Mouse (Mus musculus): ENCODE data around the gene Rpa1. TPM values are rescaled to one million over a fixed set of nuclear protein-coding genes. Genes with fewer than 3 reads are reported as not detected.

The Rpa1 gene
- polyA plus RNA-seq, 1 experiment from 2014 or later = 123 TPM

- Histone ChIP-seq H3K4me3 (ENCODE audit: low read depth, low read length) (peak overlapping the region; percentile 23), H3K9ac (ENCODE audit: low read length) (peak overlapping the region; percentile 33; the same call in 1 of the 2 replicates), H3K4me2 (ENCODE audit: low read depth) (peak overlapping the region; percentile 41), H3K36me3 (ENCODE audit: control insufficient read depth, insufficient read depth, low read length) (no peaks in the 10 kb centered on the region), H3K27me3 (ENCODE audit: control insufficient read depth, insufficient read depth, low read length) (peaks cover 23% of the 10 kb centered on the region), H3K27ac (ENCODE audit: low read depth, low read length) (no peak overlapping the region), H3K9me3 (ENCODE audit: control insufficient read depth, low read length) (no peaks in the 10 kb centered on the region), H3K4me1 (ENCODE audit: control insufficient read depth, insufficient read depth, low read length) (peaks cover 21% of the 10 kb centered on the region)
- ATAC-seq (ENCODE audit: insufficient read depth, low FRiP score, low TSS enrichment) = no peak
- DNase-seq (ENCODE audit: low spot score) = peak; percentile 33
- WGBS = 12% methylated on average over 16 of the region's 16 CpGs
These were observed 68.6 kb downstream of the Rpa1 start for GRCm38 (mm10) chr11:75279342-75280065.

GRCm38 (mm10) chr11:75279013-75279341 is 69.1 kb downstream of the Rpa1 start:
- H3K27me3 ChIP-seq (ENCODE audit: control insufficient read depth, insufficient read depth, low read length) = peaks cover 23% of the 10 kb centered on the region
- DNase-seq (ENCODE audit: low spot score) (no peak), ATAC-seq (ENCODE audit: insufficient read depth, low FRiP score, low TSS enrichment) (no peak)
- peaks cover 21% of the 10 kb centered on the region for H3K4me1 ChIP-seq (ENCODE audit: control insufficient read depth, insufficient read depth, low read length)
- peak overlapping the region; percentile 33; the same call in 1 of the 2 replicates for H3K9ac ChIP-seq (ENCODE audit: low read length)
- peak overlapping the region; percentile 41 for H3K4me2 ChIP-seq (ENCODE audit: low read depth)
- no peak overlapping the region for H3K27ac ChIP-seq (ENCODE audit: low read depth, low read length)
- WGBS = 14% methylated on average over 4 of the region's 4 CpGs
- peak overlapping the region; percentile 23; the same call in 1 of the 2 replicates for H3K4me3 ChIP-seq (ENCODE audit: low read depth, low read length)
- no peaks in the 10 kb centered on the region for H3K36me3 ChIP-seq (ENCODE audit: control insufficient read depth, insufficient read depth, low read length)
- no peaks in the 10 kb centered on the region for H3K9me3 ChIP-seq (ENCODE audit: control insufficient read depth, low read length)

- Histone ChIP-seq H3K27ac (ENCODE audit: low read depth, low read length) (no peak overlapping the region), H3K4me2 (ENCODE audit: low read depth) (no peak overlapping the region), H3K36me3 (ENCODE audit: control insufficient read depth, insufficient read depth, low read length) (no peaks in the 10 kb centered on the region), H3K9ac (ENCODE audit: low read length) (no peak overlapping the region), H3K27me3 (ENCODE audit: control insufficient read depth, insufficient read depth, low read length) (peaks cover 20% of the 10 kb centered on the region), H3K4me3 (ENCODE audit: low read depth, low read length) (no peak overlapping the region), H3K4me1 (ENCODE audit: control insufficient read depth, insufficient read depth, low read length) (peaks cover 21% of the 10 kb centered on the region), H3K9me3 (ENCODE audit: control insufficient read depth, low read length) (no peaks in the 10 kb centered on the region)
- 72% methylated on average over 7 of the region's 7 CpGs for WGBS
- DNase-seq (ENCODE audit: low spot score) (no peak), ATAC-seq (ENCODE audit: insufficient read depth, low FRiP score, low TSS enrichment) (no peak)
These were observed 70.0 kb downstream of the Rpa1 start for GRCm38 (mm10) chr11:75278115-75278514.

GRCm38 (mm10) chr11:75275035-75275434 is 73.1 kb downstream of the Rpa1 start:
- Histone ChIP-seq H3K9me3 (ENCODE audit: control insufficient read depth, low read length) (no peaks in the 10 kb centered on the region), H3K27ac (ENCODE audit: low read depth, low read length) (no peak overlapping the region), H3K36me3 (ENCODE audit: control insufficient read depth, insufficient read depth, low read length) (no peaks in the 10 kb centered on the region), H3K27me3 (ENCODE audit: control insufficient read depth, insufficient read depth, low read length) (no peaks in the 10 kb centered on the region), H3K9ac (ENCODE audit: low read length) (peak overlapping the region; percentile 15; the same call in 1 of the 2 replicates), H3K4me2 (ENCODE audit: low read depth) (no peak overlapping the region), H3K4me3 (ENCODE audit: low read depth, low read length) (no peak overlapping the region), H3K4me1 (ENCODE audit: control insufficient read depth, insufficient read depth, low read length) (peaks cover 5% of the 10 kb centered on the region)
- no peak for DNase-seq (ENCODE audit: low spot score)
- no peak for ATAC-seq (ENCODE audit: insufficient read depth, low FRiP score, low TSS enrichment)
- 27% methylated on average over 6 of the region's 6 CpGs for WGBS

- 16% methylated on average over 8 of the region's 8 CpGs for WGBS
- Histone ChIP-seq H3K27ac (ENCODE audit: low read depth, low read length) (no peak overlapping the region), H3K4me3 (ENCODE audit: low read depth, low read length) (no peak overlapping the region), H3K4me1 (ENCODE audit: control insufficient read depth, insufficient read depth, low read length) (no peaks in the 10 kb centered on the region; the same call in none of the 2 replicates), H3K36me3 (ENCODE audit: control insufficient read depth, insufficient read depth, low read length) (no peaks in the 10 kb centered on the region), H3K9me3 (ENCODE audit: control insufficient read depth, low read length) (no peaks in the 10 kb centered on the region), H3K9ac (ENCODE audit: low read length) (peak overlapping the region; percentile 10; the same call in 1 of the 2 replicates), H3K4me2 (ENCODE audit: low read depth) (no peak overlapping the region), H3K27me3 (ENCODE audit: control insufficient read depth, insufficient read depth, low read length) (no peaks in the 10 kb centered on the region)
- ATAC-seq (ENCODE audit: insufficient read depth, low FRiP score, low TSS enrichment) (no peak), DNase-seq (ENCODE audit: low spot score) (no peak)
These were observed 74.7 kb downstream of the Rpa1 start for GRCm38 (mm10) chr11:75273466-75273865.

- DNase-seq (ENCODE audit: low spot score) (no peak), ATAC-seq (ENCODE audit: insufficient read depth, low FRiP score, low TSS enrichment) (no peak)
- no peaks in the 10 kb centered on the region for H3K27me3 ChIP-seq (ENCODE audit: control insufficient read depth, insufficient read depth, low read length)
- no peaks in the 10 kb centered on the region for H3K36me3 ChIP-seq (ENCODE audit: control insufficient read depth, insufficient read depth, low read length)
- WGBS = 74% methylated on average over 7 of the region's 7 CpGs
- H3K27ac ChIP-seq (ENCODE audit: low read depth, low read length) = no peak overlapping the region
- no peak overlapping the region for H3K4me2 ChIP-seq (ENCODE audit: low read depth)
- H3K9ac ChIP-seq (ENCODE audit: low read length) = no peak overlapping the region
- H3K4me3 ChIP-seq (ENCODE audit: low read depth, low read length) = no peak overlapping the region
- H3K4me1 ChIP-seq (ENCODE audit: control insufficient read depth, insufficient read depth, low read length) = no peaks in the 10 kb centered on the region; the same call in none of the 2 replicates
- no peaks in the 10 kb centered on the region for H3K9me3 ChIP-seq (ENCODE audit: control insufficient read depth, low read length)
These were observed 77.1 kb downstream of the Rpa1 start for GRCm38 (mm10) chr11:75270985-75271434.

GRCm38 (mm10) chr11:75270276-75270984 is 77.7 kb downstream of the Rpa1 start:
- no peak overlapping the region for H3K27ac ChIP-seq (ENCODE audit: low read depth, low read length)
- H3K9ac ChIP-seq (ENCODE audit: low read length) = no peak overlapping the region
- no peak overlapping the region for H3K4me3 ChIP-seq (ENCODE audit: low read depth, low read length)
- no peak overlapping the region for H3K4me2 ChIP-seq (ENCODE audit: low read depth)
- DNase-seq (ENCODE audit: low spot score) (no peak), ATAC-seq (ENCODE audit: insufficient read depth, low FRiP score, low TSS enrichment) (no peak)
- no peaks in the 10 kb centered on the region for H3K9me3 ChIP-seq (ENCODE audit: control insufficient read depth, low read length)
- no peaks in the 10 kb centered on the region for H3K27me3 ChIP-seq (ENCODE audit: control insufficient read depth, insufficient read depth, low read length)
- H3K4me1 ChIP-seq (ENCODE audit: control insufficient read depth, insufficient read depth, low read length) = no peaks in the 10 kb centered on the region; the same call in none of the 2 replicates
- no peaks in the 10 kb centered on the region for H3K36me3 ChIP-seq (ENCODE audit: control insufficient read depth, insufficient read depth, low read length)
- WGBS = 62% methylated on average over 8 of the region's 8 CpGs

GRCm38 (mm10) chr11:75269213-75269612 is 78.9 kb downstream of the Rpa1 start:
- DNase-seq (ENCODE audit: low spot score) = no peak
- Histone ChIP-seq H3K4me2 (ENCODE audit: low read depth) (no peak overlapping the region), H3K9ac (ENCODE audit: low read length) (no peak overlapping the region), H3K4me3 (ENCODE audit: low read depth, low read length) (no peak overlapping the region), H3K9me3 (ENCODE audit: control insufficient read depth, low read length) (no peaks in the 10 kb centered on the region), H3K4me1 (ENCODE audit: control insufficient read depth, insufficient read depth, low read length) (no peaks in the 10 kb centered on the region), H3K27me3 (ENCODE audit: control insufficient read depth, insufficient read depth, low read length) (no peaks in the 10 kb centered on the region), H3K27ac (ENCODE audit: low read depth, low read length) (no peak overlapping the region), H3K36me3 (ENCODE audit: control insufficient read depth, insufficient read depth, low read length) (no peaks in the 10 kb centered on the region)
- ATAC-seq (ENCODE audit: insufficient read depth, low FRiP score, low TSS enrichment) = no peak
- WGBS = 82% methylated on average over 4 of the region's 4 CpGs

All from neural tube, embryonic 11.5 days (tissue).